Mouse (Mus musculus) activated CD4-positive, CD25-positive, alpha-beta regulatory T cell, adult 4 months (primary cell): ENCODE data around the gene Defb43. TPM values are rescaled to one million over a fixed set of nuclear protein-coding genes. Genes with fewer than 3 reads are reported as not detected.

Experiments
- polyA plus RNA-seq, 2 experiments: library from polyadenylated mRNA; unstranded; fragments of 100-300 nt; shearing (Covaris generic); gene quantifications; one replicate each; pipeline ENCODE4 v1.2.1; 2017

Gene Defb43
- polyA plus RNA-seq, 2 experiments from 2014 or later = not detected

Other genes starting within 250 kb of the Defb43 start
- 1 to 10 TPM; 3.9 to 4.5 TPM for gene Wdfy2, start 174.1 kb upstream of the Defb43 start, polyA plus RNA-seq
- gene Defb48, start 27.3 kb upstream of the Defb43 start, polyA plus RNA-seq = not detected
- not detected for gene Defb47, start 13.7 kb upstream of the Defb43 start, polyA plus RNA-seq
- under 1 TPM in 1 of 2 experiments, not detected in 1; 0.19 TPM for gene Defb42, start 35.2 kb downstream of the Defb43 start, polyA plus RNA-seq
- not detected for gene Defb30, start 38.2 kb downstream of the Defb43 start, polyA plus RNA-seq